Mouse (Mus musculus) left cerebral cortex, adult 18-20 months (tissue): ENCODE results near the gene Stpg4. TPM values are rescaled to one million over a fixed set of nuclear protein-coding genes. Genes with fewer than 3 reads are reported as not detected.

Experiments
- DNase-seq, 2 experiments: peaks; one replicate each; pipeline ENCODE4 v3.0.0; 2021 to 2022; ENCODE audit warnings: low spot score in 2 of 2, mixed read lengths in 1 of 2
- total RNA-seq, 2 experiments: library from RNA; stranded (reverse); gene quantifications; 2 replicates each; pipeline ENCODE4 v1.2.3; 2021

The Stpg4 gene
- total RNA-seq, 2 experiments from 2014 or later, result not detected

- DNase-seq, result no peak
Observed at GRCm38 (mm10) chr17:87351241-87352105, 76.1 kb downstream of the Stpg4 start.

- DNase-seq, result no peak
Observed at GRCm38 (mm10) chr17:87350471-87351240, 76.9 kb downstream of the Stpg4 start.

- DNase-seq, result no peak
Observed at GRCm38 (mm10) chr17:87349575-87349974, 78.0 kb downstream of the Stpg4 start.

GRCm38 (mm10) chr17:87349069-87349468 is 78.5 kb downstream of the Stpg4 start:
- no peak for DNase-seq

- no peak for DNase-seq
Observed at GRCm38 (mm10) chr17:87348353-87348752, 79.2 kb downstream of the Stpg4 start.

- DNase-seq, result no peak
Observed at GRCm38 (mm10) chr17:87345252-87345593, 82.3 kb downstream of the Stpg4 start.

GRCm38 (mm10) chr17:87344441-87345251 is 82.9 kb downstream of the Stpg4 start:
- DNase-seq, result no peak

GRCm38 (mm10) chr17:87343060-87343703 is 84.4 kb downstream of the Stpg4 start:
- no peak for DNase-seq

Other genes starting within 250 kb of the Stpg4 start
- 10 to 100 TPM; 67.2 to 72.0 TPM for gene Mcfd2, start 161.8 kb downstream of the Stpg4 start, total RNA-seq
- 10 to 100 TPM; 10.0 to 11.9 TPM for gene Ttc7, start 144.9 kb downstream of the Stpg4 start, total RNA-seq
- gene Calm2, start 19.2 kb upstream of the Stpg4 start, total RNA-seq, result 1,000 to 10,000 TPM; 2,255 to 2,273 TPM
- not detected for gene Epcam, start 208.2 kb upstream of the Stpg4 start, total RNA-seq
- gene Msh2, start 244.6 kb upstream of the Stpg4 start, total RNA-seq, result 10 to 100 TPM; 33.0 to 36.4 TPM